Mouse (Mus musculus): Measurements from ENCODE around the gene Olfr539. TPM values are rescaled to one million over a fixed set of nuclear protein-coding genes. Genes with fewer than 3 reads are reported as not detected.
"Not testable (repeated sequence)": the region's sequence is repeated elsewhere in the genome, so short reads cannot be mapped to it uniquely, and the experiment has no call there.

Gene Olfr539
- total RNA-seq (2021): under 1 TPM in 1 of 2 experiments, not detected in 1; 0.07 TPM

- intact Hi-C loops (cut with DNase I): no loop called here
- DNase-seq (ENCODE audit: low spot score in 2 of 2): no peak
These were observed at the start of gene Olfr539 for GRCm38 (mm10) chr7:140659630-140660029. Gene Olfr539 (plus strand): TSS chr7:140659930.

DNA sequence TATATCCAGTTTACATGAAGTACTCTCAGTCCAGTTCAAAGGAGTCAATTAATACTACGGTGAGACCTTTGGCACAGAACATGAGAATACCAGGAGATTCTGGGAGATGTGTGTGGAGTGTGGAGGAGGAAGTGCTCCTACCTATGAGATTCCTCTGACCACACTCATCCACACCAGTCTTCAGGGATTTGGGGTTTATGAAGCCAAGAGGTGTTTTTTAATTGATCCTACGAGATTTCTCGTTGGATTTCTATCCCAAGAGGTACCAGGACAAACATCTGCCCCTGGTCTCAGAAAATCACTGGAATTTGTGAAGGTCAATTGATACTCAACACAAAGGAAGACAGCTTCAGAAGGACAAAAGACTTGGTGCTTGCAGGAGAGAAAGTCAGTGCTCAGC lies 31.1 kb upstream of the Olfr539 start, which contains the start of gene Olfr61:
Gene Olfr61 (plus strand): TSS at position 301 of the 400 bp plus-strand sequence.
- intact Hi-C loops (cut with DNase I); DNase-seq (ENCODE audit: low spot score in 2 of 2): not testable (repeated sequence)

DNA sequence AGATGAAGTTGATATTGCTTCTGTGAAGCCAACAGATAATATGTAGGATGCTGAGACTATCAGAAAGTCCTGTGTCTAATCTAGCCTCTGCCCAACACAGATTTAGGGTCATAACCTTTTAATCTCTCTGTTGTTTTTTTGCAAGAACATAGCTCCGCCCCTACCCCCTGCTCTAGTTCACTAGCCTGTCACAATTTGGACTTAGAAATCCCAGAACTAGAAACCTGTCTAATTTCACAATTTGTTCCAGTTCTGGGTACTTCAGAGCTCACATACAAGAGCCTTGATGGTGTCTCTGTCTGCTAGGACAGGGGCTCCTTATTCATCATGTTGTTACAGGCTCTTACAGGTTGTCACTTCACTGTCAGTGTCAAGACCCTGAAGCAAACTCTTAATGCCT lies 29.2 kb upstream of the Olfr539 start:
- DNase-seq (ENCODE audit: low spot score in 2 of 2): no peak
- intact Hi-C loops (cut with DNase I): no loop called here

DNA sequence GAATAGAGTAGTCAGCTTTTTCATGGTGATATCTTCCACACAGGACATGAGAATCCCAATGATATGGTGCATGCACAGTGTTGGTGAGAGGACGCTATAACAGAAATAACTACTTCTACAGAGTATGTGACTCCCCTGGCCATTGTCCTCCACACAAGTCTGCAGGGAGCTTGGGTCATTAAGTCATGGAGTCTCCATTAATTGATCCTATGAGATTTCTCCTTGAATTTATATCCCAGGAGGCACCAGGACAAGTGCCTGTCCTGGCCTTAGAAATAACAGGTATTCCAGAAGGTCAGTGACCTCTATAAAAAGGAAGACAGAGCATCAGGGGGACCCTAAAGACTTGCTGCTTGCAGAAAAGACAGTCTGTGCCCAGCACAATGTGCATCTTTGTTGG lies 13.6 kb upstream of the Olfr539 start, which contains the start of gene Olfr53:
Gene Olfr53 (plus strand): TSS at position 301 of the 400 bp plus-strand sequence.
- intact Hi-C loops (cut with DNase I): loop anchor here (1.0 kb wide), 1 partner anchor 36 kb away; no protein-coding TSS in a partner anchor
- DNase-seq (ENCODE audit: low spot score in 2 of 2): no peak

- DNase-seq (ENCODE audit: low spot score in 2 of 2); intact Hi-C loops (cut with DNase I): not testable (repeated sequence)
These were observed 11.0 kb downstream of the Olfr539 start for GRCm38 (mm10) chr7:140670693-140671092.

DNA sequence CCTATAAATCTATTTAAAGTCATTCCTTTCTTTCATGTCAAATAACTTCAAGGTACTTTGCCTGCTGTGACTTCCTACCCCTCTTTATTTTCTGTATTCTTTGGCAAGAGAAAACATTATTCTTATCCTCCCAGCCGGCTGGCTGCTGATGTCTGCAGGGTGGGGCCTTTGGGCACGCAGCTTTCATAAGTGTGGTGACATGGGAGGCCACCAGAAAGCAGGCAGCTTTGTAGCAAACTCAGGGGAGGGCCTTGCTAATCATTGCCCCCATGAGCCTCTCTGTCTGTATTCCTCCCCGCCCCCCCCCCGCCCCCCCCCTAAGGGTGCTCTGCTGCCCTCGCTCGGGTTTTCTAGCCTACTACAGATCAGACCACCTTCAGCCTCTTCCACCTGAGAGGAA lies 16.1 kb downstream of the Olfr539 start:
- DNase-seq (ENCODE audit: low spot score in 2 of 2): no peak
- intact Hi-C loops (cut with DNase I): no loop called here

DNA sequence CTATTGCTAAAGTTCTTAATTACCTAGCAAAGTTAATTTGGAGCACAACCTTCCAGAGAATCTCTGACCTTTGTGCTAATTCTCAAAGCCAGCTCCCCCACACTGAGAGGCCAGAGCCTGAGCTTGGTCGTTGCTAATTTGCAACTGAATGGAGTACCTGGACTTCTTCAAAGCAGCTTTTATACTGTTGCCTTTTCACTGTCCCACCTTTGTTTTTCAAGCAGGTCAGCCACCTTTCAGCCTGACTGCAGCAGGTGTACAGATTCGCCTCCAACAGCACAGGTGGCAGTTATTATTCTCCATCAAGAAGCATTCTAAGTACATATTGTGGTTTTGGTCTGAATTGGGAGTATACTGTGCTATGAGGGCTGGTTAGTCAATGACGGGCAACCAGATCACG lies 19.9 kb downstream of the Olfr539 start:
- DNase-seq (ENCODE audit: low spot score in 2 of 2); intact Hi-C loops (cut with DNase I): not testable (repeated sequence)

DNA sequence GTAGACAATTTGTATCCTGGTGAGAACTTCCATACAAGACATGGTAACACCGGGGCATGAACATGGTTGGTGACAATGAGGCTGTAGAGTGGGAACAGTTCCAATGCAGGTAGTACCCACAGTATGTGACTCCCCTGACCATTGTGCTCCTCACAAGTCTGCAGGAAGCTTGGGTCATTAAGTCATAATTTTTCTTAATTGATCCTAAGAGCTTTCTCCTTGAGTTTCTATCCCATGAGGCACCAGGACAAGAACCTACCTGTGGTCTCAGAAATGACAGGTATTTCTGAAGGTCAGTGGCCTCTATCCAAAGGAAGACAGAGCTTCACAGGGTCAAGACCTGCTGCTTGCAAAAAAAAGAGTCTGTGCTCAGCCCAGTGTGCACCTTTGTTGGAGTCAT lies 21.9 kb downstream of the Olfr539 start, which contains the start of gene Olfr45:
Gene Olfr45 (plus strand): TSS at position 301 of the 400 bp plus-strand sequence.
- intact Hi-C loops (cut with DNase I): loop anchor here (1.0 kb wide), 1 partner anchor 35 kb away; the partner anchor contains the start of gene Olfr53
- DNase-seq (ENCODE audit: low spot score in 2 of 2): no peak

DNA sequence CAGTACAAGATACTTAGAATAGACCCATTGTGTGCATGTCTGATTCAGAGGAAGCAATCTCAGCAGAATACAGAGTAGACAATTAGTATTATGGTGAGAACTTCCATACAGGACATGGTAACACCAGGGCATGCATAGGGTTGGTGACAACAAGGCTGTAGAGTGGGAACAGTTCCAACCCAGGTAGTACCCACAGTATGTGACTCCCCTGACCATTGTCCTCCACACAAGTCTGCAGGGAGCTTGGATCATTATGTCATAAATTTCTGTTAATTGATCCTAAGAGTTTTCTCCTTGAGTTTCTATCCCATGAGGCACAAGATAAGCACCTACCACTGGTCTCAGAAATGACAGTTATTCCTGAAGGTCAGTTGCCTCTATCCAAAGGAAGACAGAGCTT lies 37.2 kb downstream of the Olfr539 start, which contains the start of gene Olfr541:
Gene Olfr541 (plus strand): TSS at position 301 of the 400 bp plus-strand sequence.
- intact Hi-C loops (cut with DNase I): no loop called here
- DNase-seq (ENCODE audit: low spot score in 2 of 2): no peak

GRCm38 (mm10) chr7:140706348-140706747 lies 46.6 kb downstream of the Olfr539 start:
- DNase-seq (ENCODE audit: low spot score in 2 of 2): no peak
- intact Hi-C loops (cut with DNase I): no loop called here

DNA sequence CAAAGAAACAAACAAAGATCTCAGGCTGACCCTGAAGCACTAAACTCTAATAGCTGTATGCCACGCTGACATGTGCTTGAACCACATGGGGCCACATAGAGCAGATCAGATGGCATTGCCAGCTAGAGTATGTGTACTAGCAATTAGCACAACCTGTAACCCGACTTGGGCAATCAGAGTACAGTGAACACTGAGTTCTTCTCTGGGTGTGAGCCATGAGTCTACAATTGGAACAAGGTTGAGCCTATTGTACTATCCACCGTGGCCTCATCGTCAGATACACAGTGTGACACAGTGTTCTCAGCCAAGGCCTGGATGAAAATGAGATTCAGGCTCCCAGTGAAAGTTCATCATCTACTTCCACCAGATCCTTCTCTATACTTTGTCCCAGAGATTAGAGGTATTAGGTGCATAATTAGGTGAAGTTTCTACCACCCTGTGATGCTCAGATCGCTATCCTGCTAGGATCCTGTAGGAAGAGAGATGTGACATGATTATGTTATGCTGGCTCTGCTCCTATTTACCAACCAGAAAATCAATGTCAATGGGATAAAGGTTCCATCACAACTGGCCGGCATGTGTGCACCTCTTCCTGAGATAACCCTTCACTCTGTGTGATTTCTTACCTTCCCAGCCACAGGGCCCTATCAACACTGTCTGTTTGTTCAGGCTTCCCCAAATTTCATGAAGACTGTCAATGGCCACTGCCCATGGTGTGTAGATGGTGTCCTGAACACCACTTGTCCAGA lies 48.0 kb downstream of the Olfr539 start:
- DNase-seq (ENCODE audit: low spot score in 2 of 2): no peak
- intact Hi-C loops (cut with DNase I): no loop called here

DNA sequence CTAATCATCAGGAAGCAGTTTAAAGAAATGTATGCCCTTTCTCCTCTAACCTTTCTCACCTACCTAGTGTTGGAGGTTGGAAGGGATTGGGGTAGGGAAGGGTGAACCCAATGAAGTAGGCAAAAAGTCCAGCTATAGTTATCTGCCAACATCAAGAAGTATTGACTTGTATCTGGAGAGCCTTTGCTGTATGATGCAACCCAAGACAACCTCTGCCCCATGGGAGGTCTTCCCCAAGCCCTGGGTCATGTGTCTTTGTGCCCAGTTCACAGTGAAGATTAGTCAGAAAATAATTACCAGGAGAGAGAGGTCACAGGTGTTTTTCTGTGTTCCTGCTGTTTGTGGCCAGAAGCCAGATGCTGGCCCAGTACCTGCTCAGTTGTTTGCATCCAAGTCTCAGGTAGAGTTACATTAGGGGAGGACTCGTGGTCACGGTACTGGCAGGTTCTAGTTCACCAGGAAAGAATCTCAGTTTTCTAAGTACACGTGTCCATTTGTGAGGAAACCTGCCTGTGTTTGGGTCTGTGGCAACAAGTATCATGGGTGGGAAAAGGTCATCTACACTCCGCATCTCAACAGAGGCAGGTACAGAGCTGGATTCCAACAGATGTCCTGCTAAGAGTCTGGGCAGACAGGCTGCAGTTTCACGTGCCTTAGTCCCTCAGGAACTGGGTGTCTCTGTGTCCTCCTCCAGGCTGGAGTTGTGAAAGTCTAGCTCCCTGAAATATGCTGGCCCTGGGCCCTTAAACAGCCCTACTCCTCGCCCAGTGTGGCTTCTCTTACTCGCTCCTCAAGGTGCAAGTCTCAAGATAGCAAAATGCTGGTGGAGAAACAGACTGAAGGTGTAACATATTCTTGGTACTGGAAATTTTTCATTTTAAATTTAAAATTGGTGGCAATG lies 57.7 kb downstream of the Olfr539 start:
- DNase-seq (ENCODE audit: low spot score in 2 of 2): peak; percentile 22 to 55
- intact Hi-C loops (cut with DNase I): no loop called here

- DNase-seq (ENCODE audit: low spot score in 2 of 2): no peak
- intact Hi-C loops (cut with DNase I): no loop called here
These were observed 61.4 kb downstream of the Olfr539 start for GRCm38 (mm10) chr7:140721095-140721494.

- DNase-seq (ENCODE audit: low spot score in 2 of 2): no peak
- intact Hi-C loops (cut with DNase I): no loop called here
These were observed 65.8 kb downstream of the Olfr539 start for GRCm38 (mm10) chr7:140725558-140725957.

Other genes with a start within 250 kb of the Olfr539 start
- not detected for gene Olfr532, start 238.3 kb upstream of the Olfr539 start, total RNA-seq (2021)
- gene Olfr533, start 196.6 kb upstream of the Olfr539 start, total RNA-seq (2021): not detected
- not detected for gene Olfr535, start 175.7 kb upstream of the Olfr539 start, total RNA-seq (2021)
- not detected for gene Olfr536, start 152.5 kb upstream of the Olfr539 start, total RNA-seq (2021)
- gene Olfr538, start 92.0 kb upstream of the Olfr539 start, total RNA-seq (2021): not detected
- under 1 TPM; 0.05 to 0.36 TPM for gene Olfr46, start 58.7 kb upstream of the Olfr539 start, total RNA-seq (2021)
- gene Olfr61, start 31.0 kb upstream of the Olfr539 start, total RNA-seq (2021): not detected
- not detected for gene Olfr53, start 13.5 kb upstream of the Olfr539 start, total RNA-seq (2021)
- gene Olfr45, start 22.0 kb downstream of the Olfr539 start, total RNA-seq (2021): not detected
- not detected for gene Olfr541, start 37.3 kb downstream of the Olfr539 start, total RNA-seq (2021)
- not detected for gene Cyp2e1, start 103.8 kb downstream of the Olfr539 start, total RNA-seq (2021)
- under 1 TPM; 0.22 to 0.54 TPM for gene Syce1, start 127.9 kb downstream of the Olfr539 start, total RNA-seq (2021)
- 10 to 100 TPM; 22.2 to 31.0 TPM for gene Zfp941, start 162.2 kb downstream of the Olfr539 start, total RNA-seq (2021)
- gene Urah, start 175.1 kb downstream of the Olfr539 start, total RNA-seq (2021): 1 to 10 TPM; 2.1 to 8.4 TPM
- not detected for gene Scgb1c1, start 185.6 kb downstream of the Olfr539 start, total RNA-seq (2021)
- gene Odf3, start 187.9 kb downstream of the Olfr539 start, total RNA-seq (2021): not detected
- gene Gm45785, start 196.4 kb downstream of the Olfr539 start, total RNA-seq (2021): 1 to 10 TPM in 1 of 2 experiments, not detected in 1; 2.3 TPM
- gene Ric8a, start 197.0 kb downstream of the Olfr539 start, total RNA-seq (2021): 10 to 100 TPM; 68.2 to 68.7 TPM
- gene Bet1l, start 197.6 kb downstream of the Olfr539 start, total RNA-seq (2021): 10 to 100 TPM; 22.5 to 27.3 TPM
- 100 to 1,000 TPM; 106 to 113 TPM for gene Psmd13, start 222.0 kb downstream of the Olfr539 start, total RNA-seq (2021)
- gene Sirt3, start 222.4 kb downstream of the Olfr539 start, total RNA-seq (2021): 10 to 100 TPM; 73.1 to 78.5 TPM
- not detected for gene Cox8b, start 240.5 kb downstream of the Olfr539 start, total RNA-seq (2021)